Mouse (Mus musculus): ENCODE results near the gene Uxs1. TPM values are rescaled to one million over a fixed set of nuclear protein-coding genes. Genes with fewer than 3 reads are reported as not detected.

Gene Uxs1
- polyA plus RNA-seq (2016; fragmentation: Nextera tagmentation; extraction: Ambion mirVana) = 19.3 and 19.4 TPM in 2 replicates

GRCm38 (mm10) chr1:43827763-43828194 lies at the start of gene Uxs1:
TSS of gene Uxs1 (minus strand) at chr1:43827800.
- Histone ChIP-seq H3K9me3 (no peaks in the 10 kb centered on the region), H3K27me3 (ENCODE audit: insufficient read depth, poor library complexity, severe bottlenecking) (no peaks in the 10 kb centered on the region), H3K27ac (peak within 1 kb of the TSS; percentile 97), H3K4me1 (replicated peaks) (peaks cover 30% of the 10 kb centered on the region), H3K36me3 (peaks cover 10% of the 10 kb centered on the region; the same call in 1 of the 2 replicates), H3K4me3 (peak within 1 kb of the TSS; percentile 95)
- WGBS = under 1% methylated on average over 41 of the region's 41 CpGs
- peak; percentile 99 for DNase-seq (ENCODE audit: low spot score)

- no peaks in the 10 kb centered on the region for H3K36me3 ChIP-seq
- H3K4me1 ChIP-seq (replicated peaks) = peaks cover 4% of the 10 kb centered on the region
- H3K4me3 ChIP-seq = no peak overlapping the region
- H3K9me3 ChIP-seq = no peaks in the 10 kb centered on the region
- WGBS = 85% methylated on average over 6 of the region's 6 CpGs
- H3K27ac ChIP-seq = no peak overlapping the region
- no peak for DNase-seq (ENCODE audit: low spot score)
- no peaks in the 10 kb centered on the region for H3K27me3 ChIP-seq (ENCODE audit: insufficient read depth, poor library complexity, severe bottlenecking)
Observed at GRCm38 (mm10) chr1:43877233-43877632, 49.6 kb upstream of the Uxs1 start.

- no peaks in the 10 kb centered on the region for H3K4me1 ChIP-seq (replicated peaks)
- no peak for DNase-seq (ENCODE audit: low spot score)
- no peaks in the 10 kb centered on the region for H3K36me3 ChIP-seq
- H3K4me3 ChIP-seq = no peak overlapping the region
- H3K9me3 ChIP-seq = no peaks in the 10 kb centered on the region
- H3K27ac ChIP-seq = no peak overlapping the region
- no peaks in the 10 kb centered on the region for H3K27me3 ChIP-seq (ENCODE audit: insufficient read depth, poor library complexity, severe bottlenecking)
Observed at GRCm38 (mm10) chr1:43871116-43871515, 43.5 kb upstream of the Uxs1 start.

GRCm38 (mm10) chr1:43868510-43868909 lies 40.9 kb upstream of the Uxs1 start:
- H3K4me1 ChIP-seq (replicated peaks) = no peaks in the 10 kb centered on the region
- DNase-seq (ENCODE audit: low spot score) = no peak
- WGBS = 86% methylated on average over 1 of the region's 1 CpGs

DNA sequence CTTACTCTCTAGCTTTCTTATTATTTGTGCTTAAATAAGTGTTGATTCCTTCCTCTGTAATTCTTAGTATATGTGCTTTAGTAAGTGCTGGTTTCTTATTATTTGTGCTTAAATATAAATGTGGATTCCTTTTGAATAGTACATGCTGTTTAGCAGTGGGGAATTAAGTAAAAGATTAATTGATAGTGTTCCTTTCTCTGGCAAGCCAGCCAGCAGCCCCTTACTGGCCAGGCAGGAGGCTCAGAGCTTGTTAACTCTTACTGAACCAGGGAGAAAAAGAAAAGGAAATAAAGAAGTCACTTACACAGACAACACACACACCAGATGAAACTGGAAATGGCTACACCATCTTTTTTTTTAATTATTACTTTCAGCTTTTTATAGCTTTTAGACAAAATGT lies 37.2 kb upstream of the Uxs1 start:
- Histone ChIP-seq H3K36me3 (no peaks in the 10 kb centered on the region), H3K9me3 (no peaks in the 10 kb centered on the region), H3K27me3 (ENCODE audit: insufficient read depth, poor library complexity, severe bottlenecking) (no peaks in the 10 kb centered on the region), H3K4me3 (no peak overlapping the region), H3K27ac (no peak overlapping the region), H3K4me1 (replicated peaks) (no peaks in the 10 kb centered on the region)
- no peak for DNase-seq (ENCODE audit: low spot score)

More at GRCm38 (mm10) chr1:43868510-43868909, 40.9 kb upstream of the Uxs1 start:
- no peak overlapping the region for H3K4me3 ChIP-seq
- no peaks in the 10 kb centered on the region for H3K27me3 ChIP-seq (ENCODE audit: insufficient read depth, poor library complexity, severe bottlenecking)
- no peaks in the 10 kb centered on the region for H3K9me3 ChIP-seq
- H3K27ac ChIP-seq = no peak overlapping the region
- H3K36me3 ChIP-seq = no peaks in the 10 kb centered on the region

DNA sequence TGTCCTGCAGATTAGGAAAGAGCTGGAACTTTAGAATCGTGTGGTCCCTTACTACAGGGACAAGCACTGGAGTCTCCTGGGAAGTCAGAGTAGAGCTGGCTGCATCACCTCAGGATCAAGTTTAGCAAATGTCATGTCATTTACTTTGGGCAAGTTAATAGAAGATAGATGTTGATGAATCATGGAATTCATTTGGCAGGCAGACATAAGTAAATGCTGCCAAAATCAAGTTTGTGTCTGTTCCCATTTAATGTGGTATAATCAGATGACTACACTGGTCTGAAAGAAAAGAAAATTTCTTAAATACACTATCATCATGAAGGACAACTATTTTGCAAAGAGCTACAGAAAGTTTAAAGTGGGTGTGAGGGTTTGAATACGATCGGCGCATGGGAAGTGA lies 35.0 kb upstream of the Uxs1 start:
- Histone ChIP-seq H3K27me3 (ENCODE audit: insufficient read depth, poor library complexity, severe bottlenecking) (no peaks in the 10 kb centered on the region), H3K36me3 (no peaks in the 10 kb centered on the region), H3K4me1 (replicated peaks) (no peaks in the 10 kb centered on the region), H3K9me3 (no peaks in the 10 kb centered on the region), H3K4me3 (no peak overlapping the region), H3K27ac (no peak overlapping the region)
- WGBS = 94% methylated on average over 4 of the region's 4 CpGs
- no peak for DNase-seq (ENCODE audit: low spot score)

GRCm38 (mm10) chr1:43858988-43859387 lies 31.4 kb upstream of the Uxs1 start:
- H3K27me3 ChIP-seq (ENCODE audit: insufficient read depth, poor library complexity, severe bottlenecking) = no peaks in the 10 kb centered on the region
- no peak overlapping the region for H3K4me3 ChIP-seq
- 74% methylated on average over 5 of the region's 5 CpGs for WGBS
- no peak for DNase-seq (ENCODE audit: low spot score)
- H3K4me1 ChIP-seq (replicated peaks) = no peaks in the 10 kb centered on the region
- no peak overlapping the region for H3K27ac ChIP-seq
- H3K36me3 ChIP-seq = no peaks in the 10 kb centered on the region
- no peaks in the 10 kb centered on the region for H3K9me3 ChIP-seq

- WGBS = 91% methylated on average over 1 of the region's 1 CpGs
- DNase-seq (ENCODE audit: low spot score) = no peak
- H3K4me1 ChIP-seq (replicated peaks) = no peaks in the 10 kb centered on the region
- H3K27ac ChIP-seq = no peak overlapping the region
- H3K27me3 ChIP-seq (ENCODE audit: insufficient read depth, poor library complexity, severe bottlenecking) = no peaks in the 10 kb centered on the region
- no peaks in the 10 kb centered on the region for H3K36me3 ChIP-seq
- no peaks in the 10 kb centered on the region for H3K9me3 ChIP-seq
- no peak overlapping the region for H3K4me3 ChIP-seq
Observed at GRCm38 (mm10) chr1:43857656-43858055, 30.1 kb upstream of the Uxs1 start.

DNA sequence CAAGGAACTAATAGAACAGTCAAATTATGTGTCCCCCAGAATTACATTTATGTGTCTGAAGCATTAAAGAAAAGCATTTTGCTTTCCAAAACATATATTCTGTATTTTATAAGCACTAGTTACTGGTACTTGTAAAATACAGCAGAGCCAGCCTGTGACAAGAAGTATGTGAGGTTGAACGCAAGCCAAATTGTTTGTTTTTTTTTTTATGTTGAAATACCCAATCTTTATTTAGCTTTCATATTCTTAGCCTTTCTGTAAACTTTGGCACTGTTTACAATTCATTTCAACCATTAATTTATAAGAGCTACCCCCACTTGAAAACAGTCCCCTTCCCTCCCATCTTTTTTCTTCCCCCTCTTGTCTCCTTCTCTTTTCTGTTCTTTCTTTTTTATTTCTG lies 28.0 kb upstream of the Uxs1 start:
- no peaks in the 10 kb centered on the region for H3K36me3 ChIP-seq
- no peak overlapping the region for H3K27ac ChIP-seq
- WGBS = 91% methylated on average over 1 of the region's 1 CpGs
- no peak overlapping the region for H3K4me3 ChIP-seq
- H3K27me3 ChIP-seq (ENCODE audit: insufficient read depth, poor library complexity, severe bottlenecking) = no peaks in the 10 kb centered on the region
- no peak for DNase-seq (ENCODE audit: low spot score)
- no peaks in the 10 kb centered on the region for H3K4me1 ChIP-seq (replicated peaks)
- no peaks in the 10 kb centered on the region for H3K9me3 ChIP-seq

- Histone ChIP-seq H3K36me3 (no peaks in the 10 kb centered on the region), H3K27ac (no peak overlapping the region), H3K4me1 (replicated peaks) (no peaks in the 10 kb centered on the region), H3K4me3 (no peak overlapping the region), H3K27me3 (ENCODE audit: insufficient read depth, poor library complexity, severe bottlenecking) (no peaks in the 10 kb centered on the region), H3K9me3 (no peaks in the 10 kb centered on the region)
- WGBS = 84% methylated on average over 2 of the region's 2 CpGs
- DNase-seq (ENCODE audit: low spot score) = no peak
Observed at GRCm38 (mm10) chr1:43843398-43843797, 15.8 kb upstream of the Uxs1 start.

- H3K4me1 ChIP-seq (replicated peaks) = no peaks in the 10 kb centered on the region
- no peaks in the 10 kb centered on the region for H3K9me3 ChIP-seq
- WGBS = 89% methylated on average over 1 of the region's 1 CpGs
- H3K4me3 ChIP-seq = no peak overlapping the region
- H3K36me3 ChIP-seq = no peaks in the 10 kb centered on the region
- H3K27ac ChIP-seq = no peak overlapping the region
- H3K27me3 ChIP-seq (ENCODE audit: insufficient read depth, poor library complexity, severe bottlenecking) = no peaks in the 10 kb centered on the region
- DNase-seq (ENCODE audit: low spot score) = no peak
Observed at GRCm38 (mm10) chr1:43837236-43837635, 9.6 kb upstream of the Uxs1 start.

DNA sequence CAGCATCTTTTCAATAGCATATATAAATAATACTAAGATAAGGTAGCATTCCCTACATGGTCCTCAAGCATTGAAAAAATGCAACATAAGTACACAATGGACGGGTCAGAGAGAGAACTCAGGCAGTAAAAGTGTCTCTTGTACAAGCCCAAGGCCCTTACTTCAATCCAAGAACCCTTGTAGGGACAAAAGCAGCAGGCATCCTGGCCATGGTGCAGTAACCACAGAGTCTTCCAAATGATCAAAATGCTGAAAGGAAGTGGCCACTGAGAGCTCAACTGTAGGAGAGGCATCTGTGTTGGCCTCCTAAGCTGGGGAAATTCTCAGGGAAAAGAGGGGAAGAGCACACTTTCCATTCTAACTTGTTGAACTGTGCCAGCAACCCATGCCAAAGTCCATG lies 2.5 kb upstream of the Uxs1 start:
- no peaks in the 10 kb centered on the region for H3K27me3 ChIP-seq (ENCODE audit: insufficient read depth, poor library complexity, severe bottlenecking)

DNA sequence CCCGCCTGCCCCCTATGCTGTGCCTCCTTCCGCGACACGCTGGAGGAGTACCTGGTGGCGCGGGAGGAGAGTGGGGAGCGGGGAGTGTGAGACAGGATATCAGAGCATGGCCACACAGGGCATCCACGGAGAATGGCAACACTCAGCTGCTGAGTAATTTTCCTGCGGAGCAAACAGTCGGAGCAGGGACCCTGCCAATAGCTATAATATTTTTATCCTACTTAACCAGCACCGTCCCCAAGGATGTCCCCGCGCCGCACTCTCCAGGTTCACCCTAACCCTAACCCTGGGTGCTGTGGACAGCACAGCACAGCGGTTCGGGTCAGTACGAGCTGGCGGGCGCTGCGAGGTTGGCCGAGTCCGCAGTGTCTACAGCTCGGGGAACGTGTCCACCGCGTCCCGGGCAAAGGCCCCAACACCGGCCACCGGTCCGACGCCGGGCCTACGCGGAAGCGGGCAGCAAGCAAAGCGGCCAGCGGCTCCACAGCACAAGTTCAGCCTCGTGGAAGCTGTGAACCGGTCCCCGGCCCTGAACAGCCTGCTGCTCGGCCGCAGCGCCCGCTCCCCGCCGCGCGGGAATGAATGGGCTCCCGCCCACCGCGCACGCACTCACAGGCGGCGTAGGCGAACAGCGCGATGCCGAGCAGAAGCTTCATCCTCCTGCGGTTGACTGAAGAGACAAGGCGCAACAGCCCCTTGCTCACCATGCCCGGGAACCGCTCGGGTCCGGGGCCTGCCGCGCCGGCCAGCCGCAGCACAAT lies 418 bp downstream of the Uxs1 start:
- no peaks in the 10 kb centered on the region for H3K27me3 ChIP-seq (ENCODE audit: insufficient read depth, poor library complexity, severe bottlenecking)
- WGBS = under 1% methylated on average over 68 of the region's 68 CpGs

More for the DNA sequence above, 2.5 kb upstream of the Uxs1 start:
- Histone ChIP-seq H3K27ac (no peak overlapping the region), H3K4me1 (replicated peaks) (peaks cover 27% of the 10 kb centered on the region), H3K4me3 (no peak overlapping the region), H3K9me3 (no peaks in the 10 kb centered on the region), H3K36me3 (no peaks in the 10 kb centered on the region)
- no peak for DNase-seq (ENCODE audit: low spot score)
- 75% methylated on average over 1 of the region's 1 CpGs for WGBS

More for the DNA sequence above, 418 bp downstream of the Uxs1 start:
- Histone ChIP-seq H3K9me3 (no peaks in the 10 kb centered on the region), H3K4me1 (replicated peaks) (peaks cover 30% of the 10 kb centered on the region), H3K27ac (peak overlapping the region; percentile 97), H3K36me3 (peaks cover 16% of the 10 kb centered on the region; the same call in 1 of the 2 replicates), H3K4me3 (peak overlapping the region; percentile 95)
- no peak for DNase-seq (ENCODE audit: low spot score)

Data from hindbrain, embryonic 10.5 days (tissue).